ENCODE assay signal across 17 mouse cellular contexts in genomic region chr2:160510159-160510558, GRCm38 (mm10).
DNase-seq lines count a peak whose midpoint lies in the region; ATAC-seq and TF ChIP-seq lines count a peak whose summit lies in the region.
"Had no signal": no experiment of that assay in that cellular context is flagged by ENCODE, and none has a peak within 500 bp of the region (broad histone marks: within the 10 kb centered on the region; RNA-seq: fewer than 3 reads in every experiment).

No protein-coding gene starts in this region.

- 0 out of 2 replicates have a peak, but pooled peaks cover 3% of the 10 kb centered on the region for H3K27me3 ChIP-seq in heart, postnatal 0 days (ENCODE audit: control insufficient read depth, insufficient read depth, low read length)
- H3K27me3 ChIP-seq in E14TG2a.4 (ENCODE audit: insufficient read depth, low read length) (peaks cover 32% of the 10 kb centered on the region), MEL (ENCODE audit: control insufficient read depth in 1 of 2, insufficient read depth in 2 of 2, low read length in 2 of 2) (no peaks in the 10 kb centered on the region; a peak in 1 of 4 replicates)
- H3K27me3 ChIP-seq in hindbrain, embryonic 13.5 days: peaks cover 92% of the 10 kb centered on the region
- H3K27me3 ChIP-seq: liver, embryonic 13.5 days had no signal

- ATAC-seq in heart, postnatal 0 days (ENCODE audit: insufficient read depth, low read depth): no peak
- 0 out of 2 replicates have a peak, but pooled peaks have one; percentile 26 for ATAC-seq in megakaryocyte progenitor cell, adult 5-6 weeks (replicated peaks; ENCODE audit: poor library complexity)
- no peak for ATAC-seq in hindbrain, embryonic 13.5 days (ENCODE audit: low FRiP score)
- ATAC-seq: intestine, embryonic 16.5 days had no signal

- H3K4me1 ChIP-seq in heart, postnatal 0 days (ENCODE audit: control insufficient read depth, insufficient read depth): no peaks in the 10 kb centered on the region
- H3K4me1 ChIP-seq in E14TG2a.4 (replicated peaks; ENCODE audit: low read depth, low read length) (peaks cover 67% of the 10 kb centered on the region), MEL (ENCODE audit: control insufficient read depth in 1 of 2, insufficient read depth in 2 of 2, low read length in 2 of 2) (no peaks in the 10 kb centered on the region)
- peaks cover 15% of the 10 kb centered on the region for H3K4me1 ChIP-seq in hindbrain, embryonic 13.5 days (replicated peaks)
- H3K4me1 ChIP-seq: liver, embryonic 13.5 days; megakaryocyte, embryonic 14.5 days had no signal

- TF ChIP-seq EP300 in heart, postnatal 0 days (IDR thresholded peaks at IDR 0.05; ENCODE audit: low read depth): no peak
- TF ChIP-seq EP300 in MEL (IDR thresholded peaks at IDR 0.05; ENCODE audit: low read depth in 1 of 2, low read length in 2 of 2): no peak

- H3K9me3 ChIP-seq in heart, postnatal 0 days (replicated peaks; ENCODE audit: control insufficient read depth, low read length): no peaks in the 10 kb centered on the region
- H3K9me3 ChIP-seq in E14TG2a.4 (ENCODE audit: low read length) (no peaks in the 10 kb centered on the region), MEL (replicated peaks; ENCODE audit: insufficient read depth, low read length) (no peaks in the 10 kb centered on the region)
- no peaks in the 10 kb centered on the region for H3K9me3 ChIP-seq in hindbrain, embryonic 13.5 days
- H3K9me3 ChIP-seq: limb, embryonic 10.5 days; liver, embryonic 13.5 days; megakaryocyte, embryonic 14.5 days had no signal

- H3K4me3 ChIP-seq in heart, postnatal 0 days (ENCODE audit: low read depth, low read length): no peak overlapping the region
- peak overlapping the region; percentile 15; the same call in 1 of the 2 replicates for H3K4me3 ChIP-seq in E14TG2a.4 (replicated peaks; ENCODE audit: low read length)
- H3K4me3 ChIP-seq in MEL (ENCODE audit: control insufficient read depth in 1 of 2, insufficient read depth in 1 of 2, low read depth in 2 of 2, low read length in 2 of 2): no peak overlapping the region
- no peak overlapping the region for H3K4me3 ChIP-seq in hindbrain, embryonic 13.5 days
- H3K4me3 ChIP-seq: limb, embryonic 10.5 days; liver, embryonic 13.5 days; megakaryocyte, embryonic 14.5 days; myocyte had no signal

- WGBS in heart, postnatal 0 days: 87% methylated on average over 5 of the region's 5 CpGs
- whole genome bisulfite sequencing in hindbrain, embryonic 13.5 days: 90% methylated on average over 5 of the region's 5 CpGs

- no peak for TF ChIP-seq CTCF in heart, postnatal 0 days (IDR thresholded peaks at IDR 0.05; ENCODE audit: low read depth)
- TF ChIP-seq CTCF in E14TG2a.4 (conservative IDR thresholded peaks at IDR 0.05; ENCODE audit: low read length): no peak
- TF ChIP-seq CTCF in MEL (IDR thresholded peaks at IDR 0.05 in 2 of 3, conservative IDR thresholded peaks at IDR 0.05 in 1 of 3; ENCODE audit: control insufficient read depth in 1 of 3, insufficient read depth in 1 of 3, low read depth in 2 of 3, low read length in 3 of 3, poor library complexity in 1 of 3, severe bottlenecking in 1 of 3): no peak

- peak overlapping the region; percentile 28 for H3K27ac ChIP-seq in heart, postnatal 0 days (ENCODE audit: low read depth)
- no peak overlapping the region for H3K27ac ChIP-seq in MEL (ENCODE audit: control insufficient read depth, low read depth, low read length)
- no peak overlapping the region for H3K27ac ChIP-seq in hindbrain, embryonic 13.5 days
- H3K27ac ChIP-seq: limb, embryonic 10.5 days; liver, embryonic 13.5 days had no signal

- TF ChIP-seq POLR2A in MEL (IDR thresholded peaks at IDR 0.05; ENCODE audit: control insufficient read depth in 1 of 2, insufficient read depth in 1 of 2, low read depth in 1 of 2, low read length in 2 of 2, poor library complexity in 1 of 2): no peak

- H3K79me2 ChIP-seq in MEL (ENCODE audit: control insufficient read depth, insufficient read depth, low read length, poor library complexity): no peaks in the 10 kb centered on the region

- H3K36me3 ChIP-seq in heart, postnatal 0 days (replicated peaks; ENCODE audit: control insufficient read depth, insufficient read depth, low read length): no peaks in the 10 kb centered on the region
- H3K36me3 ChIP-seq in E14TG2a.4 (ENCODE audit: insufficient read depth, low read length): no peaks in the 10 kb centered on the region
- H3K36me3 ChIP-seq in MEL (ENCODE audit: control insufficient read depth in 1 of 2, insufficient read depth in 2 of 2, low read length in 2 of 2): no peaks in the 10 kb centered on the region
- H3K36me3 ChIP-seq in hindbrain, embryonic 13.5 days: no peaks in the 10 kb centered on the region
- H3K36me3 ChIP-seq: G1E; limb, embryonic 10.5 days; liver, embryonic 13.5 days had no signal

- no peak overlapping the region for H3K4me2 ChIP-seq in heart, postnatal 0 days (ENCODE audit: low read depth, low read length)
- H3K4me2 ChIP-seq in hindbrain, embryonic 13.5 days: no peak overlapping the region
- H3K4me2 ChIP-seq: liver, embryonic 13.5 days had no signal

- H3K9ac ChIP-seq in heart, postnatal 0 days (replicated peaks; ENCODE audit: low read depth, low read length): no peak overlapping the region
- no peak overlapping the region for H3K9ac ChIP-seq in MEL (ENCODE audit: control insufficient read depth, low read depth, low read length, poor library complexity, severe bottlenecking)
- no peak overlapping the region for H3K9ac ChIP-seq in hindbrain, embryonic 13.5 days
- H3K9ac ChIP-seq: liver, embryonic 13.5 days had no signal

- DNase-seq in heart, postnatal 0 days (ENCODE audit: low spot score): no peak
- no peak for DNase-seq in heart, adult 9 months (ENCODE audit: low spot score in 2 of 2)
- DNase-seq in MEL (ENCODE audit: low read depth, low spot score): peak; percentile 3
- DNase-seq in MN1 (ENCODE audit: low spot score): no peak
- DNase-seq: cerebellum, postnatal 25 days; gastrocnemius, postnatal 10 days; kidney, postnatal 10 days; liver, embryonic 13.5 days; thymus, adult 2 months had no signal

- no peak for TF ChIP-seq RAD21 in MEL (IDR thresholded peaks at IDR 0.05; ENCODE audit: low read depth, low read length)

TF ChIP-seq in MEL, 35 proteins besides CTCF, POLR2A, EP300 and RAD21:
- TF ChIP-seq TBP (IDR thresholded peaks at IDR 0.05; ENCODE audit: low read depth, low read length): no peak
